Mouse (Mus musculus): ENCODE results near the gene Sft2d2. TPM values are rescaled to one million over a fixed set of nuclear protein-coding genes. Genes with fewer than 3 reads are reported as not detected.

The Sft2d2 gene
- polyA plus RNA-seq, 1 experiment from 2014 or later, result 6.2 TPM

Other genes with a start within 250 kb of the Sft2d2 start
- gene Tbx19, start 33.7 kb downstream of the Sft2d2 start, polyA plus RNA-seq (2015; fragmentation: Nextera tagmentation; extraction: Ambion mirVana), result 0.10 and 0.24 TPM in 2 replicates
- gene Tiprl, start 42.6 kb upstream of the Sft2d2 start, polyA plus RNA-seq (2015; fragmentation: Nextera tagmentation; extraction: Ambion mirVana), result 125 and 136 TPM in 2 replicates
- 3.5 and 4.1 TPM in 2 replicates for gene Gpr161, start 101.4 kb upstream of the Sft2d2 start, polyA plus RNA-seq (2015; fragmentation: Nextera tagmentation; extraction: Ambion mirVana)